Mouse (Mus musculus) intestine, embryonic 16.5 days (tissue): Measurements from ENCODE around the gene Olfr654. TPM values are rescaled to one million over a fixed set of nuclear protein-coding genes. Genes with fewer than 3 reads are reported as not detected.

Source experiments
- ATAC-seq: fragments of 200-750 bp; cut with Nextera tagmentation; 2 replicates; pipeline ENCODE4 v1.8.0; 2017; ENCODE audit warnings: moderate TSS enrichment, moderate library complexity
- H3K27ac ChIP-seq: fragments of 300-500 bp; sonication (generic); 2 replicates; pipeline ENCODE4 v1.5.1; 2014; ENCODE audit warnings: mild to moderate bottlenecking, low read length
- H3K27me3 ChIP-seq: fragments of 300-500 bp; sonication (generic); replicated peaks from 2 replicates; pipeline ENCODE4 v1.6.1; 2014; ENCODE audit warnings: low read length, control low read depth, mixed read lengths; ENCODE audit not compliant: control insufficient read depth, insufficient read depth
- H3K36me3 ChIP-seq: fragments of 300-500 bp; sonication (generic); 2 replicates; pipeline ENCODE4 v1.6.1; 2014; ENCODE audit warnings: low read length, control low read depth; ENCODE audit not compliant: control insufficient read depth, insufficient read depth
- H3K4me1 ChIP-seq: fragments of 300-500 bp; sonication (generic); 2 replicates; pipeline ENCODE4 v1.6.1; 2014; ENCODE audit warnings: low read length, control low read depth, mixed read lengths; ENCODE audit not compliant: control insufficient read depth, insufficient read depth
- H3K4me2 ChIP-seq: fragments of 300-500 bp; sonication (generic); 2 replicates; pipeline ENCODE4 v1.6.1; 2014; ENCODE audit warnings: low read depth, low read length, control low read depth
- H3K4me3 ChIP-seq: fragments of 300-500 bp; sonication (generic); 2 replicates; pipeline ENCODE4 v1.5.1; 2014; ENCODE audit warnings: mild to moderate bottlenecking, low read length
- H3K9ac ChIP-seq: fragments of 300-500 bp; sonication (generic); 2 replicates; pipeline ENCODE4 v1.6.1; 2014; ENCODE audit warnings: low read depth, low read length
- H3K9me3 ChIP-seq: fragments of 300-500 bp; sonication (generic); 2 replicates; pipeline ENCODE4 v1.6.1; 2016; ENCODE audit warnings: low read length, control low read depth; ENCODE audit not compliant: control insufficient read depth
- WGBS: fragments of 180-500 bp; shearing (Covaris S2); extraction: QIAGEN DNeasy Blood & Tissue Kit; methylation state at CpG from one replicate; pipeline ENCODE4 v1.1.7; 2014; 5-methylcytosine and 5-hydroxymethylcytosine counted together
- polyA plus RNA-seq: library from polyadenylated mRNA; unstranded; fragments of >200 nt; fragmentation: Nextera tagmentation; extraction: Ambion mirVana; gene quantifications from 2 replicates; pipeline ENCODE4 v1.2.1, GENCODE M21; 2015

Olfr654 gene
- polyA plus RNA-seq, 1 experiment from 2014 or later = not detected

- Histone ChIP-seq H3K27me3 (no peaks in the 10 kb centered on the region), H3K36me3 (no peaks in the 10 kb centered on the region), H3K4me3 (no peak overlapping the region), H3K9me3 (no peaks in the 10 kb centered on the region), H3K9ac (no peak overlapping the region), H3K27ac (no peak overlapping the region), H3K4me1 (no peaks in the 10 kb centered on the region), H3K4me2 (no peak overlapping the region)
- no peak for ATAC-seq
Measured at GRCm38 (mm10) chr7:104604727-104605126, 17.9 kb downstream of the Olfr654 start.

GRCm38 (mm10) chr7:104613655-104614054 is 26.8 kb downstream of the Olfr654 start, which contains the start of gene Olfr656:
TSS of gene Olfr656 (plus strand) at chr7:104613955.
- H3K27me3 ChIP-seq = no peaks in the 10 kb centered on the region
- no peak for ATAC-seq
- H3K4me2 ChIP-seq = no peak within 1 kb of the TSS
- H3K27ac ChIP-seq = no peak within 1 kb of the TSS
- no peaks in the 10 kb centered on the region for H3K36me3 ChIP-seq
- no peaks in the 10 kb centered on the region for H3K9me3 ChIP-seq
- 78% methylated on average over 4 of the region's 4 CpGs for WGBS
- H3K4me1 ChIP-seq = no peaks in the 10 kb centered on the region
- no peak within 1 kb of the TSS for H3K9ac ChIP-seq
- no peak within 1 kb of the TSS for H3K4me3 ChIP-seq

GRCm38 (mm10) chr7:104624494-104624893 is 37.7 kb downstream of the Olfr654 start, which contains the start of gene Olfr657:
TSS of gene Olfr657 (plus strand) at chr7:104624794.
- no peaks in the 10 kb centered on the region for H3K9me3 ChIP-seq
- no peaks in the 10 kb centered on the region for H3K4me1 ChIP-seq
- no peak within 1 kb of the TSS for H3K9ac ChIP-seq
- no peaks in the 10 kb centered on the region for H3K27me3 ChIP-seq
- ATAC-seq = no peak
- H3K36me3 ChIP-seq = no peaks in the 10 kb centered on the region
- no peak within 1 kb of the TSS for H3K4me2 ChIP-seq
- no peak within 1 kb of the TSS for H3K4me3 ChIP-seq
- H3K27ac ChIP-seq = no peak within 1 kb of the TSS

Other genes with a start within 250 kb of the Olfr654 start
- 1.9 and 2.5 TPM in 2 replicates for gene Trim12c, start 233.7 kb upstream of the Olfr654 start, polyA plus RNA-seq
- 0.06 and 0.20 TPM in 2 replicates for gene Trim30b, start 217.1 kb upstream of the Olfr654 start, polyA plus RNA-seq
- gene Trim30c, start 186.2 kb upstream of the Olfr654 start, polyA plus RNA-seq = 0.31 and 0.34 TPM in 2 replicates
- gene Trim30a, start 121.8 kb upstream of the Olfr654 start, polyA plus RNA-seq = 1.2 TPM in 2 replicates
- gene Trim30d, start 79.2 kb upstream of the Olfr654 start, polyA plus RNA-seq = 0.88 and 0.93 TPM in 2 replicates
- gene Olfr651, start 36.9 kb upstream of the Olfr654 start, polyA plus RNA-seq = not detected in 2 replicates
- gene Olfr652, start 26.1 kb upstream of the Olfr654 start, polyA plus RNA-seq = not detected in 2 replicates
- gene Olfr653, start 9.7 kb upstream of the Olfr654 start, polyA plus RNA-seq = not detected in 2 replicates
- not detected in 2 replicates for gene Olfr655, start 14.8 kb downstream of the Olfr654 start, polyA plus RNA-seq
- not detected in 2 replicates for gene Olfr656, start 26.9 kb downstream of the Olfr654 start, polyA plus RNA-seq
- gene Olfr657, start 37.8 kb downstream of the Olfr654 start, polyA plus RNA-seq = not detected in 2 replicates
- gene Olfr658, start 60.3 kb downstream of the Olfr654 start, polyA plus RNA-seq = not detected in 2 replicates
- gene Olfr659, start 79.7 kb downstream of the Olfr654 start, polyA plus RNA-seq = not detected in 2 replicates
- gene Olfr661, start 99.5 kb downstream of the Olfr654 start, polyA plus RNA-seq = not detected in 2 replicates
- not detected in 2 replicates for gene Usp17le, start 190.4 kb downstream of the Olfr654 start, polyA plus RNA-seq